15 mouse cellular contexts compared by ENCODE assay signal in genomic region chr13:99217984-99218383, GRCm38 (mm10). TPM values are rescaled to one million over a fixed set of nuclear protein-coding genes. Genes with fewer than 3 reads are reported as not detected.
DNase-seq lines count a peak whose midpoint lies in the region; ATAC-seq and TF ChIP-seq lines count a peak whose summit lies in the region.
"Had no signal": no experiment of that assay in that cellular context is flagged by ENCODE, and none has a peak within 500 bp of the region (broad histone marks: within the 10 kb centered on the region; RNA-seq: fewer than 3 reads in every experiment).

No protein-coding gene starts in this region.

- ATAC-seq in kidney, postnatal 0 days (replicated peaks; ENCODE audit: low FRiP score, low read depth) = no peak
- ATAC-seq in embryonic facial prominence, embryonic 15.5 days (ENCODE audit: insufficient number of reproducible peaks, low FRiP score, low TSS enrichment, low read depth) = no peak
- ATAC-seq: intestine, embryonic 16.5 days; Patski had no signal

- WGBS in kidney, postnatal 0 days = 18% methylated on average over 4 of the region's 4 CpGs
- WGBS in embryonic facial prominence, embryonic 15.5 days = 9% methylated on average over 4 of the region's 4 CpGs

- peaks cover 3% of the 10 kb centered on the region; the same call in 1 of the 2 replicates for H3K4me1 ChIP-seq in kidney, postnatal 0 days (replicated peaks; ENCODE audit: insufficient read depth, low read length)
- 0 out of 2 replicates have a peak, but pooled peaks cover 7% of the 10 kb centered on the region for H3K4me1 ChIP-seq in embryonic facial prominence, embryonic 15.5 days
- H3K4me1 ChIP-seq: neural tube, embryonic 15.5 days had no signal

- no peaks in the 10 kb centered on the region for H3K9me3 ChIP-seq in kidney, postnatal 0 days (replicated peaks; ENCODE audit: low read length)
- H3K9me3 ChIP-seq in embryonic facial prominence, embryonic 15.5 days (replicated peaks) = no peaks in the 10 kb centered on the region
- H3K9me3 ChIP-seq: neural tube, embryonic 15.5 days had no signal

- no peaks in the 10 kb centered on the region for H3K36me3 ChIP-seq in kidney, postnatal 0 days (ENCODE audit: insufficient read depth, low read length)
- no peaks in the 10 kb centered on the region for H3K36me3 ChIP-seq in embryonic facial prominence, embryonic 15.5 days
- H3K36me3 ChIP-seq: neural tube, embryonic 15.5 days had no signal

- no peak overlapping the region for H3K4me3 ChIP-seq in kidney, postnatal 0 days (replicated peaks; ENCODE audit: low read depth, low read length)
- H3K4me3 ChIP-seq in embryonic facial prominence, embryonic 15.5 days (replicated peaks) = no peak overlapping the region
- H3K4me3 ChIP-seq: neural tube, embryonic 15.5 days had no signal

- H3K4me2 ChIP-seq in kidney, postnatal 0 days (ENCODE audit: low read length) = no peak overlapping the region
- no peak overlapping the region for H3K4me2 ChIP-seq in embryonic facial prominence, embryonic 15.5 days (replicated peaks)
- H3K4me2 ChIP-seq: neural tube, embryonic 15.5 days had no signal

- peak overlapping the region; percentile 36; the same call in 1 of the 2 replicates for H3K27ac ChIP-seq in kidney, postnatal 0 days
- peak overlapping the region; percentile 39; the same call in 1 of the 2 replicates for H3K27ac ChIP-seq in embryonic facial prominence, embryonic 15.5 days (replicated peaks)
- H3K27ac ChIP-seq: neural tube, embryonic 15.5 days had no signal

- no peak overlapping the region for H3K9ac ChIP-seq in kidney, postnatal 0 days (ENCODE audit: low read depth, low read length)
- no peak overlapping the region for H3K9ac ChIP-seq in embryonic facial prominence, embryonic 15.5 days
- H3K9ac ChIP-seq: neural tube, embryonic 15.5 days had no signal

- no peaks in the 10 kb centered on the region for H3K27me3 ChIP-seq in kidney, postnatal 0 days (ENCODE audit: insufficient read depth, low read length)
- no peaks in the 10 kb centered on the region for H3K27me3 ChIP-seq in embryonic facial prominence, embryonic 15.5 days
- H3K27me3 ChIP-seq: neural tube, embryonic 15.5 days had no signal

- DNase-seq in heart, adult 11 months = peak; percentile 95
- no peak for DNase-seq in heart, postnatal 4 days
- peak; percentile 77 for DNase-seq in kidney, postnatal 0 days (ENCODE audit: low spot score)
- no peak for DNase-seq in kidney, postnatal 4 days
- peak; percentile 30 for DNase-seq in ES-CJ7 (ENCODE audit: low read depth, low spot score)
- DNase-seq in spleen, postnatal 36 days (ENCODE audit: low spot score in 2 of 2) = no peak
- DNase-seq in layer of hippocampus, adult 9-10 months (ENCODE audit: low spot score) = no peak
- DNase-seq: adrenal gland, postnatal 14 days; B cell, adult 2 months; cerebellum, adult 11-12 months had no signal

- TF ChIP-seq CTCF in kidney, postnatal 0 days (IDR thresholded peaks at IDR 0.05; ENCODE audit: low read depth) = no peak

RNA-seq across cellular contexts. Expression of gene Zfp366, which starts 33.4 kb away (rescaled TPM):
- 10 to 100 TPM in 1 of 2 experiments, 1 to 10 TPM in 1; 7.2 to 10.1 TPM for total RNA-seq in heart, postnatal 4 days (2021)
- polyA plus RNA-seq in kidney, postnatal 0 days (2015; fragmentation: Nextera tagmentation; extraction: Ambion mirVana) = 0.98 and 1.2 TPM in 2 replicates
- polyA plus RNA-seq in embryonic facial prominence, embryonic 15.5 days (2015; fragmentation: Nextera tagmentation; extraction: Ambion mirVana) = 0.68 and 0.81 TPM in 2 replicates
- total RNA-seq: granulocyte monocyte progenitor cell, adult 5-6 weeks had no signal

Comparison
In these comparisons a context has a peak if more than half of its experiments do, and no peak if none do; other contexts are left out.
1. DNase-seq: peak in heart, adult 11 months (single experiment), kidney, postnatal 0 days (single experiment) and ES-CJ7 (single experiment); none in heart, postnatal 4 days (single experiment), kidney, postnatal 4 days (0 of 2), spleen, postnatal 36 days (0 of 2) and layer of hippocampus, adult 9-10 months (single experiment).